Mouse (Mus musculus): Measurements from ENCODE around the gene Slc12a8.

- TF ChIP-seq CTCF (IDR thresholded peaks at IDR 0.05; ENCODE audit: low read depth) (no peak), EP300 (IDR thresholded peaks at IDR 0.05; ENCODE audit: low read depth) (no peak)
These were observed 65.4 kb downstream of the Slc12a8 start for GRCm38 (mm10) chr16:33582495-33582894.

All from heart, postnatal 0 days (tissue).